In genomic region chr12:5856421-5856820, GRCm38 (mm10) we compare ENCODE assay signal across 13 mouse cellular contexts.
A peak's percentile ranks its signal among the peaks of the same experiment; 100 is the strongest.
DNase-seq lines count a peak whose midpoint lies in the region; ATAC-seq and TF ChIP-seq lines count a peak whose summit lies in the region.
"Had no signal": no experiment of that assay in that cellular context is flagged by ENCODE, and none has a peak within 500 bp of the region (broad histone marks: within the 10 kb centered on the region; RNA-seq: fewer than 3 reads in every experiment).

No protein-coding gene starts in this region.

- H3K9me3 ChIP-seq in hindbrain, postnatal 0 days (ENCODE audit: low read length), result no peaks in the 10 kb centered on the region
- H3K9me3 ChIP-seq in heart, embryonic 10.5 days, result no peaks in the 10 kb centered on the region

- peak; percentile 18; the same call in 1 of the 2 replicates for ATAC-seq in hindbrain, postnatal 0 days
- ATAC-seq in cerebellum, adult (ENCODE audit: insufficient number of reproducible peaks, low FRiP score, low TSS enrichment), result no peak

- no peak overlapping the region for H3K27ac ChIP-seq in hindbrain, postnatal 0 days
- H3K27ac ChIP-seq in heart, embryonic 10.5 days, result no peak overlapping the region

- no peaks in the 10 kb centered on the region for H3K27me3 ChIP-seq in hindbrain, postnatal 0 days (ENCODE audit: insufficient read depth, low read length)
- no peaks in the 10 kb centered on the region for H3K27me3 ChIP-seq in heart, embryonic 10.5 days (ENCODE audit: insufficient read depth, poor library complexity, severe bottlenecking)

- no peak overlapping the region for H3K4me3 ChIP-seq in hindbrain, postnatal 0 days (ENCODE audit: low read length)
- H3K4me3 ChIP-seq in heart, embryonic 10.5 days, result no peak overlapping the region
- H3K4me3 ChIP-seq: erythroblast, embryonic 14.5 days had no signal

- H3K4me2 ChIP-seq in hindbrain, postnatal 0 days (ENCODE audit: low read depth, low read length), result no peak overlapping the region

- H3K4me1 ChIP-seq in hindbrain, postnatal 0 days (ENCODE audit: insufficient read depth, low read length), result no peaks in the 10 kb centered on the region
- no peaks in the 10 kb centered on the region for H3K4me1 ChIP-seq in heart, embryonic 10.5 days

- no peak overlapping the region for H3K9ac ChIP-seq in hindbrain, postnatal 0 days (replicated peaks; ENCODE audit: low read length)

- TF ChIP-seq CTCF in hindbrain, postnatal 0 days (IDR thresholded peaks at IDR 0.05; ENCODE audit: low read depth), result no peak

- no peaks in the 10 kb centered on the region for H3K36me3 ChIP-seq in hindbrain, postnatal 0 days (ENCODE audit: insufficient read depth, low read length)
- H3K36me3 ChIP-seq in heart, embryonic 10.5 days, result no peaks in the 10 kb centered on the region

- 40% methylated on average over 3 of the region's 3 CpGs for WGBS in hindbrain, postnatal 0 days
- WGBS in heart, embryonic 10.5 days, result 63% methylated on average over 3 of the region's 3 CpGs

- peak; percentile 46 for DNase-seq in right cerebral cortex, adult 18-20 months
- DNase-seq in right cerebral cortex, postnatal 4 days, result no peak
- DNase-seq in hindbrain, postnatal 0 days (ENCODE audit: low spot score), result no peak
- DNase-seq in left cerebral cortex, adult 9 months (ENCODE audit: low spot score in 2 of 2), result peak; percentile 8 to 43
- peak; percentile 16 to 17 for DNase-seq in right cerebral cortex, postnatal 36 days (ENCODE audit: low spot score in 2 of 2)
- DNase-seq in ovary, postnatal 36 days (ENCODE audit: low spot score), result no peak
- no peak for DNase-seq in heart, embryonic 10.5 days (ENCODE audit: low spot score)
- DNase-seq: cerebellum, postnatal 36 days; heart, adult 11 months; kidney, postnatal 4 days; lung, adult 2 months had no signal

Comparison
In these comparisons a context has a peak if more than half of its experiments do, and no peak if none do; other contexts are left out.
1. DNase-seq: peak in right cerebral cortex, adult 18-20 months (single experiment), left cerebral cortex, adult 9 months (2 of 2) and right cerebral cortex, postnatal 36 days (2 of 2); none in right cerebral cortex, postnatal 4 days (single experiment), hindbrain, postnatal 0 days (single experiment), ovary, postnatal 36 days (single experiment) and heart, embryonic 10.5 days (single experiment).